ENCODE assay signal across 22 mouse cellular contexts in the genomic region with DNA sequence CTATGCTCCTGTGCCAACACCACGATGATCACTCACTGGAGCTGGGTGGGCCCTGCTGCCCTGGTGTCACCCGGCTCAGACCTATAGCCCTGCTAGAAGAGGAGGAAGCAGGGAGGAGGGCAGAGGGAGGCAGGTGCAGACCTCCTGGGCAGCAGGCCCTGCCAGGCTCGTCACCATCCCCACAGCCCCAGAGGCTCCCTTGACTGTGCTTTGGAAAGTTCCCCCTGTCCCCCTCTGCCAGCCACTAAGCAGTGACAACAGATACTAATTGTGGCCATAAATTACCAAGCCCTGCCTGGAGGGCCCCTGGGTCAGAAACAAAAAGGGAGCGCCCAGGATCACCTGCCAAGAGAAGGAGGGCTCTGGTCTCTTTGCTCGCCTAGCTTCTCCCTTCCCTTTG. TPM values are rescaled to one million over a fixed set of nuclear protein-coding genes. Genes with fewer than 3 reads are reported as not detected.
"Had no signal": no experiment of that assay in that cellular context is flagged by ENCODE, and none has a peak within 500 bp of the region (broad histone marks: within the 10 kb centered on the region; RNA-seq: fewer than 3 reads in every experiment).

No protein-coding gene starts in this region.

- H3K4me3 ChIP-seq: left cerebral cortex, adult 2 months; liver, embryonic 13.5 days had no signal

- H3K4me1 ChIP-seq: liver, embryonic 13.5 days had no signal

- H3K36me3 ChIP-seq: liver, embryonic 13.5 days had no signal

- ATAC-seq: inflammation-experienced regulatory T-cells, adult 6 months had no signal

- H3K27ac ChIP-seq: left cerebral cortex, adult 2 months; liver, embryonic 13.5 days; stomach, postnatal 0 days had no signal

- H3K9me3 ChIP-seq: liver, embryonic 13.5 days had no signal

- H3K9ac ChIP-seq: liver, embryonic 13.5 days had no signal

- DNase-seq: kidney, adult 2 months; kidney, postnatal 14 days; layer of hippocampus, postnatal 36 days; liver, embryonic 13.5 days; lung, adult 2 months; lung, postnatal 14 days; lung, postnatal 4 days; midbrain, embryonic 14.5 days; right cerebral cortex, adult 18-20 months; right cerebral cortex, postnatal 14 days; right cerebral cortex, postnatal 4 days; thymus, adult 2 months; thymus, postnatal 14 days; thymus, postnatal 4 days had no signal

- H3K4me2 ChIP-seq: liver, embryonic 13.5 days; midbrain, embryonic 11.5 days had no signal

RNA-seq across cellular contexts. Expression of a gene that starts 49.6 kb away (rescaled TPM):
- polyA plus RNA-seq: inflammation-experienced regulatory T-cells, adult 6 months; liver, adult 2 months; liver, embryonic 13.5 days; liver, embryonic 16.5 days; lung, adult 2 months; lung, embryonic 16.5 days; stomach, embryonic 14.5 days; stomach, postnatal 0 days had no signal
